Mouse (Mus musculus) heart, postnatal 36 days (tissue): Measurements from ENCODE around the gene Snx27. TPM values are rescaled to one million over a fixed set of nuclear protein-coding genes. Genes with fewer than 3 reads are reported as not detected.

Experiments used
- DNase-seq, 2 experiments: peaks; one replicate each; pipeline ENCODE4 v3.0.0; 2021 to 2022
- intact Hi-C: fragments of 180-260 bp; cut with DNase I; formaldehyde crosslinking; loops from one replicate; pipeline ENCODE4 v1.15.1; 2025
- total RNA-seq, 2 experiments: library from RNA; stranded (reverse); gene quantifications; 2 replicates each; pipeline ENCODE4 v1.2.3; 2021

The Snx27 gene
- total RNA-seq, 2 experiments from 2014 or later: 27.8 to 28.8 TPM

DNA sequence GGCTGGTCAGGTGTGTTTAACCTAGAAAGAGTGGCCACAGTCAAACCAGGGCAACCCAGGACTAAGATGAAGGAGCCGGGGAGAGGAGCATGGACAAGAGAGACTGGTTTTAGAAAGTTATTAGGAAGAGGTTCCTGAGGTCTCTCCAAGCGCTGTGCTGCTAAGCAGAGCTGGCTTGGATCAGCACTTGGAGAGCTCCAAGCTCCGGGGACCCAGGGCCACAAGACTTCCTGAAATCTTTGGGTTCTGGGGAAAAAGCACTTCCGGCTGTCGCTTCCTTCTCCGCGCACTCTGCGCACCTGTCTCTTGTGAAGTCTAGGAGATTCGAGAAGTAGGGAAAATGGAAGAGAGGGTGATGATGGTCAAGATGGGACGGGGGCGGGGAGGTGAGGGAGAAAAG lies 103.0 kb downstream of the Snx27 start:
- no peak for DNase-seq
- intact Hi-C loops: no loop called here

DNA sequence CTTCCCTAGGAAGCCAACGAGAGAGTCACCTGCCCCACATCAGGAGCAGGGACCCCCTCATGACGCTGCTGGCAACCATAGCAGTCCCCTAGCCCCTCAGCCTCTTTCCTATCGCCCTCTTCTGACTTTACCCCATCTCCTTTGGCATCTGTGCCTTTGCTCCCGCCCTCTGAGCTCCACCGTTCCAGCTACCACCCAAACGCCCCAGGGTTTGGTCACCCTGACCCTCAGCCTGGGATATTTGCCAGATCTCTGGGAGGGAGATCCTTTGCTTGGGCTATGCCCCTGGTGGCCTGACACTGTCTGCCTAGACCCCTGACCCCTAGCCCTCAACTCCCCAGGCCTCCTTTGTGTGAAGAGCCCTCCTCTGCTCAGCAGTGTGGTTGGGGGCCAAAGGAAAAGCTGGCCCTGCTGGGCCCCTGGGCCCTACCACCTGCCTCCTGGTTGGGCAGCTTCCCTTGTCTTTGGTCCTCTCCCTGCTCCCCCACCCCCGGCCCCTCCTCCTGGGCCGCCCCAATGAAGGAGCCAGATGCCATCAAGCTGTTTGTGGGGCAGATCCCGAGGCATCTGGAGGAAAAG lies 103.8 kb downstream of the Snx27 start:
- DNase-seq: no peak
- intact Hi-C loops: no loop called here

GRCm38 (mm10) chr3:94477981-94478422 lies 104.5 kb downstream of the Snx27 start, which contains the start of gene Celf3:
TSS of gene Celf3 (plus strand) at chr3:94478295.
- DNase-seq: no peak
- intact Hi-C loops: no loop called here

DNA sequence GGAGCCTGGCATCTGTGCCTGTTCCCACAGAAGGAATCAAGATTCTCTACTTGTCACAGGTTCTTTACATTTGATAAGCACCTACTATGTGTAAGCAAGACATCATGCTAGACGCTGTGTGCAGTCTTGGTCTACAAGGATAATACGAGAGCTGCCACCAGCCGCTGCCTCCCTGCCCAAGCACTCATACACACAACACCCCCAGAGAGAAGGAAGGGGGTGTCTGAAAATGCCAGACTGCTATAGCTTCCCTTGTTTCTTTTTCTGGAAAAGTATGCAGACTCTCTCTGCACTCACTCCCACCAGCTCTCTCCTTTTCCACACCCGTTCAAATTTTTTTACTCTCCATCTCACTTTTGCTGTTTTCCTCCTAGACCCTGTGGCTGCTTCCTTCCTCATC lies 105.1 kb downstream of the Snx27 start:
- intact Hi-C loops: no loop called here
- no peak for DNase-seq

GRCm38 (mm10) chr3:94476301-94477035 lies 106.0 kb downstream of the Snx27 start:
- intact Hi-C loops: no loop called here
- no peak for DNase-seq

GRCm38 (mm10) chr3:94473567-94474232 lies 108.8 kb downstream of the Snx27 start:
- intact Hi-C loops: no loop called here
- DNase-seq: no peak

DNA sequence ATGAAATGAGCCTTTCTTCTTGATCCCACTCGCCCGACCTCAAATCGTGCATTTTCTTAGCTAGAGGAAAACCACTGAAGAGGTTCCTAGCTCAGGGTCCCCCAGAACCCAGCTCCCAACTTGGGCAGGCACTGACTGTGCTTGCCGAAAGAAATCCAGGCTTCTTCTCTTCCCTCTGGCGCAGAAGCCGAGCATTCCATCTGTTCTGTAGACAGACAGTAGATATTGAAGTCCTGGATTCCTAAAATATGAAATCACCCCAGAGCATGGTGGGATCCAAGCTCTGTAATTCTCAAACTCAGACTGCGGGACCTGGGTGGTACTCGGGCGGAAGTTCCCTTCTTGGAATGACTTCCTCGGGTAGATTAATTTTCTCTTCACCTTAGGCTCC lies 109.4 kb downstream of the Snx27 start:
- intact Hi-C loops: no loop called here
- DNase-seq: peak in 1 of 2 experiments; percentile 11

DNA sequence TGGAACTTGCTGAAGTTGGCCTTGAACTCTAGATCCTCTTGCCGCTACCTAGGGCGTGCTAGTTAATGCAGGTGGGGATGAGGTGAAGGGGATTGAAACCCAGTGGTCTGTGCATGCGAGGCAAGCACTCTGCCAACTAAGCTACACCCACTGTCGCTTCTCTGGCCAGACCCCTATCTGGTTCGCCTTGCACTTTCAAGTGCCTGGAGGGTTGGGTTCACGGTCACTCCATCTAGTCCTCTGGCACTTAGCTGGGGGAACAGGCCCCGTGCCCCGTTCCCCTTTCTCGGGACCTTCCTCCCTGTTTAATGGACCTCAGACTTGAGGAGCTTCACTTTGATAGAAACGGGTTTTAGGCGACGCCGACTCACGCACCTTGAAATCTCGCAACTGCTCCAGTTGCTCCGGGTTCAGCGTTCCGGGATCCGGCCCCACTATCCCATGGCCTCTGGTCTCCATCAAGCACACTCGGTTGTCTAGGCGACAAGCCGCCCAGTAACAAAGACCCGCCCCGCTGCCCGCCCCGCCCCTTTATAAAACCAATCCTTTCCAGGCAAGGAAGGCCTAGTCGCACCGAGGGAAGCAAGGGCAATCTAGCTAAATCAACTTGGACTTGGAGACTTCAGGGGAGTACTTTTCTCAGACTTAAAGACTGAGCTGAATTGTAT lies 109.9 kb downstream of the Snx27 start:
- intact Hi-C loops: no loop called here

GRCm38 (mm10) chr3:94468931-94469330 lies 113.6 kb downstream of the Snx27 start:
- intact Hi-C loops: no loop called here
- no peak for DNase-seq

More for the DNA sequence above, 109.9 kb downstream of the Snx27 start:
- peak; percentile 14 to 16 for DNase-seq

DNA sequence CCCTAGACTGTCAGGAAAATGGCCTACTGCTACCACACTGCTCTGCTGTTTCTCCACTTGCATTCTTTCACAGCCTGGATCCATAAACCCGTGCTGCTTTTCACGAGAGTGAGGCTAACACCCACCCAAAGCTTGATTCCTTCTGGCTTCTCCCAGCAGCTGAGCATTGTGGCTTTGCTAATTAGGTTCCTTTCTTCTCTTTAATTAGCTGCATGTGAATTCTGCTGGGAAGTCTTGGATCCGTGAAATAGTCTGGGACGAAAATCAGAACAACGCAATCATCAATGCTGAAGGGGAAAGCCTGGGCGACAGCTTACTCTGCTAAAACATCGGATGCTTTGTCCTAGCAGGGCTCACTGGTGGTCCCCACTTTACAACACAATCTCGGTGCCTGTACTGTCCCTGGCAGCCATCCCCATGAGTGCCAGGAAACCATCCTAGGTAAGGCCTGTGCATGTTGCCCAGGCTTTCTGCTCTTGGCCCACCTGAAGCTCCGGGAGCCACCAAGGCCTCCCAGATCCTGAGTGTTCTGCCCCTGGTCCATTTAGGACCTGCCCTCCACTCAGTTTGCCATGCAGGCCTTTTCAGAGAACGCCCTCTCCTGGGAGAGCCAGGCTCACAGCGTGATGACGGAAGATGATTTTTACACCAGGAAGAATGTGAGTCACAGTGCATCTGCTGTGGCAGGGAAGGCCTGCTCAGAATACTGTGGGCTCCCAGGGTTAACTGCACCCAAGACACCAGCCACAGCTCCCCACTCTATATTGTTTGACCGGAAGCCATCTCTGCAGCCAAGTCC lies 116.7 kb downstream of the Snx27 start:
- no peak for DNase-seq
- intact Hi-C loops: no loop called here

DNA sequence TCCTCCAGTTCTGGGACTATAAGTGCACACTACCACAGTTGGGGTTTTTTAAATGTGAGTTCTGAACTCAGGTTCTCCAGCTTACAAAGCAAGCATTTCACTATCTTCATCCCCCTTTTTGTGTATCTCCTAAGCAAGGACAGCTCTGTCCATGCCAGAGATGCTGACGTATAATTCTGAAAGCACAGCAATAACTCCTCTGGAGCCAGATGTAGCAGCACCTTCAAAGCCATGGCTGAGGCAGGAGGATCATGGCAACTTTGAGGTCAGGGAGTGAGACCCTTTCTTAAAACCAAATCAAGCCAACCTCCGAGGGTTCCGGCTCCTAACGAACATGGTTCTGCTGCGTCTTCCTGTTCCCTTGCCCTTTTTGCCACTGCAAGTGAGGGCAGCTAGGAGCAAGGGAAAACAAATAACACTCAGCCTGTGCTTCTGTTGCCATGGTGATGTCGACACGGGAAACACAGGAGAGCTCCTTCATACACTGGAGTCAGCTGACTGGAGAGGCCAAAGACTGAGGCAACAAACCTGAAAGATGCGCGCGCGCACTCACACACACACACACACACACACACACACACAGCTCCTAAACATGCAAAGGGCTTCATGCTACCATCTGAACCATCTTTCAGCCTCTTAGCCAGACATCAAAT lies 118.5 kb downstream of the Snx27 start:
- intact Hi-C loops: no loop called here
- DNase-seq: no peak

DNA sequence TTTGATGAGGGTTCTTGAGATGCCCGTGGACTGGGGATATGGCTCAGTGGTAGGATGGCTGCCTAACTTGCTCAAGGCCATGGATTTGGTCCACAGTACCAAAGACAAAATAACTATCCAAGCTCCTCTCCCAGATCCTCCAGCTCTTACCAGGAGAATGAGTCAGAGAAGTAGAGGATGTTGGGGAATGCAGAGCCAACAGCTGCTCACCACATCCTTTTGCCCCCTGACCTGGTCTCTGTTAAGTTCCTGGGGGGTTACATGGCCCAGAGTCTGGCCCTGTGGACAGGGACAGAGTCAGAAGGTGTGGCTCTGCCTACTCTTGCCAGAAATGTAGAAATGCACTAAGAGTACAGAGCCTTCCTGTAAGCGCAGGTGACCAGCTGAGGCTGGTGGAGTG lies 122.7 kb downstream of the Snx27 start:
- intact Hi-C loops: loop anchor here (10.0 kb wide), 1 partner anchor 395 kb away; no protein-coding TSS in a partner anchor
- DNase-seq: no peak

DNA sequence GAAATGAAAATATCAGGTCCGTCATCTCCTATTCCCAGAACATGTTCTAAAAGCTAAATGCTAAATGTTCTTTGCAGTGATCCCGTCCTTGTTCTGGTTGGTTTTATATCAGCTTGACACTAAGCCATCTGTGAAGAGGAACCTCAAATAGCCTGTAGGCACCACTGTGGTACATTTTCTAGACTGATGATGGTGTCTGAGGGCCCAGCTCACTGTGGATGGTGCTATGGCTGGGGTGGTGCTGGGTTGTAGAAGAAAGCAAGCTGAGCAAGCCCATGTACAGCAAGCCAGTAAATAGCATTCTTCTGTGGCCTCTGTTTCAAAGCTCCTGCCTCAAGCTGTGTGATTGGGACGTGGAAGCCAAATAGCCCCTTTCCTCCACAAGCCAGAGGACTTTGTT lies 125.5 kb downstream of the Snx27 start:
- no peak for DNase-seq
- intact Hi-C loops: loop anchor here (10.0 kb wide), 1 partner anchor 398 kb away; no protein-coding TSS in a partner anchor

DNA sequence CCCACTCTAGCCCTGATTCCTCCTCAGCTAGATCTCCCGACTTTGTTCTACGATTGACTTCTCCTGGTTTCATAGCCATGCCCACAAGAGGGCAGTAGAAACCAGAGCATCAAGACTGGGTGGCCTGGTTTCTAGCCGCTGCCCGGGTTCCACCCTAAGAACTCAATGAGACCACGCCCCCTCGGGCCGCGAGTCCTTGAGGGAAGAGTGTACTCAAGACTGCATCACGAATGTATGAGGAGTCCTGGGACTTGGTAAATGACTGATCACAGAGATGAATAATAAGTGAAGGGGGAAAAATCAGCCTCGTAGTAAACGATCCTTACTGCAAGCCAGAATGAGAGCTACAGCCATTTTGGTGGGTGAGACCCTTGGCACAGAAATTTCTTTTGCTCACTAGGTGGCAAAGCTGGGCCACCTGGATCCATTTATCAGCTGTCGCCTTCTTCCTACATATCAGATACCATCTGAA lies 126.0 kb downstream of the Snx27 start:
- intact Hi-C loops: loop anchor here (1.0 to 10.0 kb wide), 3 partner anchors 46 to 398 kb away; no protein-coding TSS in a partner anchor
- DNase-seq: peak; percentile 70 to 74

DNA sequence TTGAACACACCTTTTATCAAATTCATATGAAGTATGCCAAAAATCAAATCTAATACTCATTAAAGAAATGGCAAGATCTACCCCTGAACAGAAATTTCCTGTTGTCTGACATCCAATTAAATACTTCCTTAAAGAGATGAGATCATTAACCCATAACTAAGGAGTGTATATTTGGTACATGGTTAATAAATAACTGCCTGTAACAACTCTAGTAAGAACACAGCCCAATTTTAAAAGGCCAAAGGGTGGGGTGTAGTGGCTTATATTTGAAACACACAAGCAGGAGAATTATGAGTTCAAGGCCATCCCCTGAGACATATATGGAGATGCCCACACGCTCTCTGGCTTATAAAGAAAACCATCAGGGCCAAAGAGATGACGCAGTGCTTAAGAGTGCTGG lies 133.1 kb downstream of the Snx27 start:
- no peak for DNase-seq
- intact Hi-C loops: no loop called here
